In the genomic region with DNA sequence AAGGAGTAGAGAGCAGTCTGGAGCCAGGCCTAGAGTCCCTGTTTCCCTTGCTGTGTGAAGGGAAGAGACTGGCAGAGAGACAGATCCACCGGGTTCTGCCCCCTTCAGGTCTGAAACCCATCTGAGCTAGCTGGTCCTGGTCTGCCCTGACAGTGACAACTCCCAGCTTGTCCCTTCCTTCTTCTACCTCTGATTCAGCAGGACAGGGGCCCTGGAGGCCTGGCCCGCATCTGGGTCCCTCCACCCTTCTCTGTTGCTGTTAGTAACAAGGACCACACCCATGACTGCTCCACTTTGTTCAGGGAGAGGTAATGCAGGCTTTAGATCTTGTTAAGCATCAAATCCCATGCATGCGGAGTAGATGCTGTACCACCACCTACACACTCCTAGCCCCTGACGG, we compare ENCODE assay signal across 20 mouse cellular contexts. TPM values are rescaled to one million over a fixed set of nuclear protein-coding genes. Genes with fewer than 3 reads are reported as not detected.
DNase-seq lines count a peak whose midpoint lies in the region; ATAC-seq and TF ChIP-seq lines count a peak whose summit lies in the region.
"Had no signal": no experiment of that assay in that cellular context is flagged by ENCODE, and none has a peak within 500 bp of the region (broad histone marks: within the 10 kb centered on the region; RNA-seq: fewer than 3 reads in every experiment).

No protein-coding gene starts in this region.

- no peak overlapping the region for H3K4me3 ChIP-seq in heart, embryonic 16.5 days (ENCODE audit: low read length)
- H3K4me3 ChIP-seq in heart, embryonic 11.5 days (ENCODE audit: low read depth, low read length), result no peak overlapping the region
- no peak overlapping the region for H3K4me3 ChIP-seq in midbrain, postnatal 0 days (ENCODE audit: low read depth, low read length)
- H3K4me3 ChIP-seq in midbrain, embryonic 13.5 days (replicated peaks), result no peak overlapping the region
- no peak overlapping the region for H3K4me3 ChIP-seq in embryonic facial prominence, embryonic 10.5 days
- H3K4me3 ChIP-seq in liver, embryonic 16.5 days (ENCODE audit: low read depth, low read length), result no peak overlapping the region
- H3K4me3 ChIP-seq: embryonic facial prominence, embryonic 13.5 days; forebrain, embryonic 12.5 days; intestine, embryonic 15.5 days; limb, embryonic 15.5 days had no signal

- no peak for DNase-seq in midbrain, postnatal 0 days (ENCODE audit: low spot score)
- DNase-seq in embryonic facial prominence, embryonic 10.5 days (ENCODE audit: low spot score), result no peak
- no peak for DNase-seq in layer of hippocampus, postnatal 10 days (ENCODE audit: low spot score in 2 of 2)
- DNase-seq: adrenal gland, adult 8-10 months; cerebellum, postnatal 36 days; kidney, postnatal 36 days; lung, postnatal 4 days; spleen, adult 18-20 months; thymus, postnatal 36 days had no signal

- no peak for ATAC-seq in heart, embryonic 16.5 days (replicated peaks; ENCODE audit: extremely low read depth, insufficient read depth, low FRiP score)
- no peak for ATAC-seq in heart, embryonic 11.5 days (replicated peaks; ENCODE audit: insufficient number of reproducible peaks, low FRiP score, low TSS enrichment)
- ATAC-seq in midbrain, postnatal 0 days (ENCODE audit: low FRiP score), result no peak
- ATAC-seq in midbrain, embryonic 13.5 days, result no peak
- peak; percentile 33; the same call in 1 of the 2 replicates for ATAC-seq in liver, embryonic 16.5 days (ENCODE audit: low read depth)
- ATAC-seq: intestine, embryonic 15.5 days had no signal

- H3K4me2 ChIP-seq in heart, embryonic 16.5 days (ENCODE audit: low read depth, low read length), result no peak overlapping the region
- no peak overlapping the region for H3K4me2 ChIP-seq in heart, embryonic 11.5 days
- peak overlapping the region; percentile 9; the same call in 1 of the 2 replicates for H3K4me2 ChIP-seq in midbrain, postnatal 0 days (ENCODE audit: low read depth, low read length, poor library complexity, severe bottlenecking)
- no peak overlapping the region for H3K4me2 ChIP-seq in midbrain, embryonic 13.5 days (replicated peaks)
- H3K4me2 ChIP-seq in liver, embryonic 16.5 days (ENCODE audit: low read depth, low read length), result peak overlapping the region; percentile 19
- H3K4me2 ChIP-seq: forebrain, embryonic 12.5 days; intestine, embryonic 15.5 days; limb, embryonic 15.5 days had no signal

- peak overlapping the region; percentile 3; the same call in 1 of the 2 replicates for H3K9ac ChIP-seq in heart, embryonic 16.5 days (ENCODE audit: low read length)
- no peak overlapping the region for H3K9ac ChIP-seq in heart, embryonic 11.5 days (ENCODE audit: low read depth, low read length)
- 0 out of 2 replicates have a peak overlapping the region, but pooled peaks have one; percentile 5 for H3K9ac ChIP-seq in midbrain, postnatal 0 days (replicated peaks; ENCODE audit: low read length, poor library complexity, severe bottlenecking)
- no peak overlapping the region for H3K9ac ChIP-seq in midbrain, embryonic 13.5 days (replicated peaks)
- no peak overlapping the region for H3K9ac ChIP-seq in liver, embryonic 16.5 days (ENCODE audit: low read depth, low read length)
- H3K9ac ChIP-seq: embryonic facial prominence, embryonic 13.5 days; forebrain, embryonic 12.5 days; intestine, embryonic 15.5 days; limb, embryonic 15.5 days had no signal

- no peaks in the 10 kb centered on the region for H3K9me3 ChIP-seq in heart, embryonic 16.5 days (replicated peaks; ENCODE audit: control insufficient read depth, low read length)
- no peaks in the 10 kb centered on the region for H3K9me3 ChIP-seq in heart, embryonic 11.5 days (replicated peaks; ENCODE audit: control insufficient read depth, low read length)
- H3K9me3 ChIP-seq in midbrain, postnatal 0 days (ENCODE audit: low read length), result no peaks in the 10 kb centered on the region
- no peaks in the 10 kb centered on the region for H3K9me3 ChIP-seq in midbrain, embryonic 13.5 days
- no peaks in the 10 kb centered on the region for H3K9me3 ChIP-seq in embryonic facial prominence, embryonic 10.5 days
- no peaks in the 10 kb centered on the region for H3K9me3 ChIP-seq in liver, embryonic 16.5 days (replicated peaks; ENCODE audit: control insufficient read depth, low read length)
- H3K9me3 ChIP-seq: embryonic facial prominence, embryonic 13.5 days; forebrain, embryonic 12.5 days; intestine, embryonic 15.5 days; limb, embryonic 15.5 days had no signal

- no peak for TF ChIP-seq CTCF in midbrain, postnatal 0 days (IDR thresholded peaks at IDR 0.05)

- no peak overlapping the region for H3K27ac ChIP-seq in heart, embryonic 16.5 days (ENCODE audit: low read length)
- H3K27ac ChIP-seq in heart, embryonic 11.5 days (ENCODE audit: low read depth, low read length), result no peak overlapping the region
- no peak overlapping the region for H3K27ac ChIP-seq in midbrain, postnatal 0 days (ENCODE audit: low read depth, low read length)
- H3K27ac ChIP-seq in midbrain, embryonic 13.5 days, result no peak overlapping the region
- H3K27ac ChIP-seq in embryonic facial prominence, embryonic 10.5 days (replicated peaks), result 0 out of 2 replicates have a peak overlapping the region, but pooled peaks have one; percentile 30
- no peak overlapping the region for H3K27ac ChIP-seq in liver, embryonic 16.5 days (ENCODE audit: low read length)
- H3K27ac ChIP-seq: embryonic facial prominence, embryonic 13.5 days; forebrain, embryonic 12.5 days; intestine, embryonic 15.5 days; limb, embryonic 15.5 days had no signal

- peaks cover 15% of the 10 kb centered on the region for H3K36me3 ChIP-seq in heart, embryonic 16.5 days (ENCODE audit: control insufficient read depth, insufficient read depth)
- H3K36me3 ChIP-seq in heart, embryonic 11.5 days (ENCODE audit: control insufficient read depth, insufficient read depth, low read length), result peaks cover 5% of the 10 kb centered on the region; the same call in 1 of the 2 replicates
- H3K36me3 ChIP-seq in midbrain, postnatal 0 days (ENCODE audit: insufficient read depth, low read length), result peaks cover 22% of the 10 kb centered on the region; the same call in 1 of the 2 replicates
- H3K36me3 ChIP-seq in midbrain, embryonic 13.5 days, result peaks cover 41% of the 10 kb centered on the region
- peaks cover 44% of the 10 kb centered on the region for H3K36me3 ChIP-seq in embryonic facial prominence, embryonic 10.5 days (replicated peaks)
- peaks cover 17% of the 10 kb centered on the region for H3K36me3 ChIP-seq in liver, embryonic 16.5 days (ENCODE audit: control insufficient read depth, insufficient read depth)

- peaks cover 32% of the 10 kb centered on the region for H3K4me1 ChIP-seq in heart, embryonic 16.5 days (ENCODE audit: control insufficient read depth, insufficient read depth, low read length)
- peaks cover 22% of the 10 kb centered on the region for H3K4me1 ChIP-seq in heart, embryonic 11.5 days (ENCODE audit: control insufficient read depth, insufficient read depth, low read length)
- H3K4me1 ChIP-seq in midbrain, postnatal 0 days (ENCODE audit: insufficient read depth, low read length), result peaks cover 6% of the 10 kb centered on the region; the same call in 1 of the 2 replicates
- peaks cover 22% of the 10 kb centered on the region for H3K4me1 ChIP-seq in midbrain, embryonic 13.5 days (replicated peaks)
- H3K4me1 ChIP-seq in embryonic facial prominence, embryonic 10.5 days, result peaks cover 36% of the 10 kb centered on the region
- peaks cover 35% of the 10 kb centered on the region for H3K4me1 ChIP-seq in liver, embryonic 16.5 days (ENCODE audit: control insufficient read depth, low read depth, low read length)

- 59% methylated on average over 4 of the region's 4 CpGs for WGBS in heart, embryonic 16.5 days
- 55% methylated on average over 4 of the region's 4 CpGs for WGBS in heart, embryonic 11.5 days (ENCODE audit: insufficient replicate concordance)
- WGBS in midbrain, postnatal 0 days, result 70% methylated on average over 4 of the region's 4 CpGs
- 82% methylated on average over 4 of the region's 4 CpGs for WGBS in midbrain, embryonic 13.5 days
- WGBS in embryonic facial prominence, embryonic 10.5 days, result 74% methylated on average over 4 of the region's 4 CpGs
- 60% methylated on average over 4 of the region's 4 CpGs for WGBS in liver, embryonic 16.5 days (ENCODE audit: insufficient replicate concordance)

- no peaks in the 10 kb centered on the region for H3K27me3 ChIP-seq in heart, embryonic 16.5 days (ENCODE audit: control insufficient read depth, insufficient read depth, low read length)
- no peaks in the 10 kb centered on the region for H3K27me3 ChIP-seq in heart, embryonic 11.5 days (ENCODE audit: control insufficient read depth, insufficient read depth, low read length)
- no peaks in the 10 kb centered on the region for H3K27me3 ChIP-seq in midbrain, postnatal 0 days (ENCODE audit: insufficient read depth, low read length)
- peaks cover 6% of the 10 kb centered on the region; the same call in 1 of the 2 replicates for H3K27me3 ChIP-seq in midbrain, embryonic 13.5 days
- peaks cover 13% of the 10 kb centered on the region; the same call in 1 of the 2 replicates for H3K27me3 ChIP-seq in embryonic facial prominence, embryonic 10.5 days (replicated peaks; ENCODE audit: low read depth, poor library complexity, severe bottlenecking)
- no peaks in the 10 kb centered on the region for H3K27me3 ChIP-seq in liver, embryonic 16.5 days (ENCODE audit: control insufficient read depth, insufficient read depth, low read depth, low read length)
- H3K27me3 ChIP-seq: embryonic facial prominence, embryonic 13.5 days; intestine, embryonic 15.5 days; limb, embryonic 15.5 days had no signal

RNA-seq across cellular contexts. Expression of gene Snx21, which starts 2.8 kb away (rescaled TPM):
- 40.6 and 45.6 TPM in 2 replicates for polyA plus RNA-seq in heart, embryonic 16.5 days (2015; fragmentation: Nextera tagmentation; extraction: Ambion mirVana)
- polyA plus RNA-seq in heart, embryonic 11.5 days (2014; fragmentation: Nextera tagmentation; extraction: Ambion mirVana), result 25.1 and 27.2 TPM in 2 replicates
- 80.8 and 100 TPM in 2 replicates for total RNA-seq in midbrain, postnatal 0 days (2014; rRNA removed)
- 50.8 and 54.1 TPM in 2 replicates for polyA plus RNA-seq in midbrain, postnatal 0 days (2015; fragmentation: Nextera tagmentation; extraction: Ambion mirVana)
- polyA plus RNA-seq in midbrain, embryonic 13.5 days (2015; fragmentation: Nextera tagmentation; extraction: Ambion mirVana), result 17.2 and 19.1 TPM in 2 replicates
- polyA plus RNA-seq in embryonic facial prominence, embryonic 10.5 days (2016; fragmentation: Nextera tagmentation; extraction: Ambion mirVana), result 10.7 and 11.9 TPM in 2 replicates
- 9.4 and 12.1 TPM in 2 replicates for polyA plus RNA-seq in liver, embryonic 16.5 days (2015; fragmentation: Nextera tagmentation; extraction: Ambion mirVana)
- total RNA-seq in layer of hippocampus, postnatal 10 days (2021), result 10 to 100 TPM; 41.3 to 43.6 TPM

RNA-seq across cellular contexts. Expression of gene Tnnc2, which starts 8.6 kb away (rescaled TPM):
- 6.7 and 28.8 TPM in 2 replicates for polyA plus RNA-seq in heart, embryonic 16.5 days (2015; fragmentation: Nextera tagmentation; extraction: Ambion mirVana)
- polyA plus RNA-seq in heart, embryonic 11.5 days (2014; fragmentation: Nextera tagmentation; extraction: Ambion mirVana), result 0.48 and 1.4 TPM in 2 replicates
- not detected in 2 replicates for total RNA-seq in midbrain, postnatal 0 days (2014; rRNA removed)
- 0.31 and 0.62 TPM in 2 replicates for polyA plus RNA-seq in midbrain, postnatal 0 days (2015; fragmentation: Nextera tagmentation; extraction: Ambion mirVana)
- not detected in 2 replicates for polyA plus RNA-seq in midbrain, embryonic 13.5 days (2015; fragmentation: Nextera tagmentation; extraction: Ambion mirVana)
- polyA plus RNA-seq in embryonic facial prominence, embryonic 10.5 days (2016; fragmentation: Nextera tagmentation; extraction: Ambion mirVana), result not detected in 2 replicates
- 29.4 and 67.5 TPM in 2 replicates for polyA plus RNA-seq in liver, embryonic 16.5 days (2015; fragmentation: Nextera tagmentation; extraction: Ambion mirVana)
- total RNA-seq in layer of hippocampus, postnatal 10 days (2021), result not detected
- total RNA-seq: adrenal gland, adult 8-10 months; CH12.LX; monocyte, adult 5-6 weeks; neutrophil, adult 5-6 weeks had no signal

RNA-seq across cellular contexts. Expression of gene Acot8, which starts 16.3 kb away (rescaled TPM):
- polyA plus RNA-seq in heart, embryonic 16.5 days (2015; fragmentation: Nextera tagmentation; extraction: Ambion mirVana), result 15.7 and 16.7 TPM in 2 replicates
- polyA plus RNA-seq in heart, embryonic 11.5 days (2014; fragmentation: Nextera tagmentation; extraction: Ambion mirVana), result 15.1 and 16.8 TPM in 2 replicates
- total RNA-seq in midbrain, postnatal 0 days (2014; rRNA removed), result 24.2 and 25.8 TPM in 2 replicates
- 17.5 and 19.7 TPM in 2 replicates for polyA plus RNA-seq in midbrain, postnatal 0 days (2015; fragmentation: Nextera tagmentation; extraction: Ambion mirVana)
- polyA plus RNA-seq in midbrain, embryonic 13.5 days (2015; fragmentation: Nextera tagmentation; extraction: Ambion mirVana), result 19.9 and 20.4 TPM in 2 replicates
- polyA plus RNA-seq in embryonic facial prominence, embryonic 10.5 days (2016; fragmentation: Nextera tagmentation; extraction: Ambion mirVana), result 13.9 and 15.8 TPM in 2 replicates
- polyA plus RNA-seq in liver, embryonic 16.5 days (2015; fragmentation: Nextera tagmentation; extraction: Ambion mirVana), result 19.8 and 20.6 TPM in 2 replicates
- total RNA-seq in layer of hippocampus, postnatal 10 days (2021), result 10 to 100 TPM; 24.1 to 28.6 TPM

RNA-seq across cellular contexts. Expression of gene Zswim3, which starts 16.5 kb away (rescaled TPM):
- 5.9 and 6.4 TPM in 2 replicates for polyA plus RNA-seq in heart, embryonic 16.5 days (2015; fragmentation: Nextera tagmentation; extraction: Ambion mirVana)
- 7.2 and 7.4 TPM in 2 replicates for polyA plus RNA-seq in heart, embryonic 11.5 days (2014; fragmentation: Nextera tagmentation; extraction: Ambion mirVana)
- total RNA-seq in midbrain, postnatal 0 days (2014; rRNA removed), result 6.4 and 7.7 TPM in 2 replicates
- 5.5 and 7.4 TPM in 2 replicates for polyA plus RNA-seq in midbrain, postnatal 0 days (2015; fragmentation: Nextera tagmentation; extraction: Ambion mirVana)
- polyA plus RNA-seq in midbrain, embryonic 13.5 days (2015; fragmentation: Nextera tagmentation; extraction: Ambion mirVana), result 15.2 and 15.5 TPM in 2 replicates
- 8.5 and 8.6 TPM in 2 replicates for polyA plus RNA-seq in embryonic facial prominence, embryonic 10.5 days (2016; fragmentation: Nextera tagmentation; extraction: Ambion mirVana)
- polyA plus RNA-seq in liver, embryonic 16.5 days (2015; fragmentation: Nextera tagmentation; extraction: Ambion mirVana), result 4.3 TPM in 2 replicates
- 1 to 10 TPM; 8.9 to 9.4 TPM for total RNA-seq in layer of hippocampus, postnatal 10 days (2021)

RNA-seq across cellular contexts. Expression of gene Ube2c, which starts 18.7 kb away (rescaled TPM):
- polyA plus RNA-seq in heart, embryonic 16.5 days (2015; fragmentation: Nextera tagmentation; extraction: Ambion mirVana), result 388 and 390 TPM in 2 replicates
- polyA plus RNA-seq in heart, embryonic 11.5 days (2014; fragmentation: Nextera tagmentation; extraction: Ambion mirVana), result 449 and 506 TPM in 2 replicates
- total RNA-seq in midbrain, postnatal 0 days (2014; rRNA removed), result 14.6 and 38.5 TPM in 2 replicates
- polyA plus RNA-seq in midbrain, postnatal 0 days (2015; fragmentation: Nextera tagmentation; extraction: Ambion mirVana), result 18.1 and 18.4 TPM in 2 replicates
- 203 and 208 TPM in 2 replicates for polyA plus RNA-seq in midbrain, embryonic 13.5 days (2015; fragmentation: Nextera tagmentation; extraction: Ambion mirVana)
- polyA plus RNA-seq in embryonic facial prominence, embryonic 10.5 days (2016; fragmentation: Nextera tagmentation; extraction: Ambion mirVana), result 571 and 605 TPM in 2 replicates
- 632 and 661 TPM in 2 replicates for polyA plus RNA-seq in liver, embryonic 16.5 days (2015; fragmentation: Nextera tagmentation; extraction: Ambion mirVana)
- 1 to 10 TPM; 6.9 to 8.3 TPM for total RNA-seq in layer of hippocampus, postnatal 10 days (2021)

Comparison
In these comparisons a context has a peak if more than half of its experiments do, and no peak if none do; other contexts are left out.
1. H3K4me2 ChIP-seq: peak in midbrain, postnatal 0 days (single experiment) and liver, embryonic 16.5 days (single experiment); none in heart, embryonic 16.5 days (single experiment), heart, embryonic 11.5 days (single experiment) and midbrain, embryonic 13.5 days (single experiment).
2. H3K9ac ChIP-seq: peak in heart, embryonic 16.5 days (single experiment) and midbrain, postnatal 0 days (single experiment); none in heart, embryonic 11.5 days (single experiment), midbrain, embryonic 13.5 days (single experiment) and liver, embryonic 16.5 days (single experiment).